Mouse (Mus musculus): ENCODE data around the gene Camk1d. TPM values are rescaled to one million over a fixed set of nuclear protein-coding genes. Genes with fewer than 3 reads are reported as not detected.

Camk1d gene
- polyA plus RNA-seq, 1 experiment from 2014 or later: 2.1 TPM

GRCm38 (mm10) chr2:5624379-5624778 lies 89.9 kb downstream of the Camk1d start:
- Histone ChIP-seq H3K27me3 (ENCODE audit: control insufficient read depth, insufficient read depth, low read length) (no peaks in the 10 kb centered on the region), H3K9me3 (ENCODE audit: control insufficient read depth, low read length) (no peaks in the 10 kb centered on the region), H3K4me3 (ENCODE audit: low read depth, low read length) (no peak overlapping the region), H3K36me3 (ENCODE audit: control insufficient read depth, insufficient read depth, low read length) (no peaks in the 10 kb centered on the region), H3K4me2 (ENCODE audit: low read depth) (no peak overlapping the region), H3K9ac (ENCODE audit: low read length) (no peak overlapping the region), H3K27ac (ENCODE audit: low read depth, low read length) (no peak overlapping the region), H3K4me1 (ENCODE audit: control insufficient read depth, insufficient read depth, low read length) (no peaks in the 10 kb centered on the region)
- no peak for DNase-seq (ENCODE audit: low spot score)
- WGBS: 72% methylated on average over 4 of the region's 4 CpGs
- ATAC-seq (ENCODE audit: insufficient read depth, low FRiP score, low TSS enrichment): no peak

GRCm38 (mm10) chr2:5618361-5618896 lies 95.9 kb downstream of the Camk1d start:
- no peak for ATAC-seq (ENCODE audit: insufficient read depth, low FRiP score, low TSS enrichment)
- no peak overlapping the region for H3K27ac ChIP-seq (ENCODE audit: low read depth, low read length)
- H3K9me3 ChIP-seq (ENCODE audit: control insufficient read depth, low read length): no peaks in the 10 kb centered on the region
- no peak overlapping the region for H3K4me3 ChIP-seq (ENCODE audit: low read depth, low read length)
- H3K4me2 ChIP-seq (ENCODE audit: low read depth): no peak overlapping the region
- DNase-seq (ENCODE audit: low spot score): no peak
- no peak overlapping the region for H3K9ac ChIP-seq (ENCODE audit: low read length)
- H3K4me1 ChIP-seq (ENCODE audit: control insufficient read depth, insufficient read depth, low read length): peaks cover 7% of the 10 kb centered on the region
- H3K36me3 ChIP-seq (ENCODE audit: control insufficient read depth, insufficient read depth, low read length): no peaks in the 10 kb centered on the region
- H3K27me3 ChIP-seq (ENCODE audit: control insufficient read depth, insufficient read depth, low read length): no peaks in the 10 kb centered on the region
- WGBS: 87% methylated on average over 8 of the region's 8 CpGs

GRCm38 (mm10) chr2:5614896-5615295 lies 99.4 kb downstream of the Camk1d start:
- Histone ChIP-seq H3K27me3 (ENCODE audit: control insufficient read depth, insufficient read depth, low read length) (no peaks in the 10 kb centered on the region), H3K4me2 (ENCODE audit: low read depth) (no peak overlapping the region), H3K4me3 (ENCODE audit: low read depth, low read length) (no peak overlapping the region), H3K36me3 (ENCODE audit: control insufficient read depth, insufficient read depth, low read length) (no peaks in the 10 kb centered on the region), H3K4me1 (ENCODE audit: control insufficient read depth, insufficient read depth, low read length) (peaks cover 7% of the 10 kb centered on the region), H3K9ac (ENCODE audit: low read length) (no peak overlapping the region), H3K9me3 (ENCODE audit: control insufficient read depth, low read length) (no peaks in the 10 kb centered on the region), H3K27ac (ENCODE audit: low read depth, low read length) (no peak overlapping the region)
- DNase-seq (ENCODE audit: low spot score) (no peak), ATAC-seq (ENCODE audit: insufficient read depth, low FRiP score, low TSS enrichment) (no peak)
- WGBS: 94% methylated on average over 3 of the region's 3 CpGs

- H3K4me3 ChIP-seq (ENCODE audit: low read depth, low read length): no peak overlapping the region
- DNase-seq (ENCODE audit: low spot score) (peak; percentile 25), ATAC-seq (ENCODE audit: insufficient read depth, low FRiP score, low TSS enrichment) (no peak)
- H3K27me3 ChIP-seq (ENCODE audit: control insufficient read depth, insufficient read depth, low read length): no peaks in the 10 kb centered on the region
- no peaks in the 10 kb centered on the region for H3K36me3 ChIP-seq (ENCODE audit: control insufficient read depth, insufficient read depth, low read length)
- peak overlapping the region; percentile 27; the same call in 1 of the 2 replicates for H3K27ac ChIP-seq (ENCODE audit: low read depth, low read length)
- H3K4me1 ChIP-seq (ENCODE audit: control insufficient read depth, insufficient read depth, low read length): peaks cover 7% of the 10 kb centered on the region
- peak overlapping the region; percentile 10; the same call in 1 of the 2 replicates for H3K9ac ChIP-seq (ENCODE audit: low read length)
- no peaks in the 10 kb centered on the region for H3K9me3 ChIP-seq (ENCODE audit: control insufficient read depth, low read length)
- no peak overlapping the region for H3K4me2 ChIP-seq (ENCODE audit: low read depth)
- WGBS: 25% methylated on average over 2 of the region's 2 CpGs
Measured at GRCm38 (mm10) chr2:5614308-5614705, 100.0 kb downstream of the Camk1d start.

- peak overlapping the region; percentile 27; the same call in 1 of the 2 replicates for H3K27ac ChIP-seq (ENCODE audit: low read depth, low read length)
Measured at GRCm38 (mm10) chr2:5613651-5614307, 100.5 kb downstream of the Camk1d start.

GRCm38 (mm10) chr2:5611601-5612000 lies 102.7 kb downstream of the Camk1d start:
- Histone ChIP-seq H3K4me2 (ENCODE audit: low read depth) (no peak overlapping the region), H3K4me1 (ENCODE audit: control insufficient read depth, insufficient read depth, low read length) (peaks cover 7% of the 10 kb centered on the region), H3K27me3 (ENCODE audit: control insufficient read depth, insufficient read depth, low read length) (no peaks in the 10 kb centered on the region), H3K36me3 (ENCODE audit: control insufficient read depth, insufficient read depth, low read length) (no peaks in the 10 kb centered on the region), H3K4me3 (ENCODE audit: low read depth, low read length) (no peak overlapping the region), H3K9ac (ENCODE audit: low read length) (no peak overlapping the region), H3K9me3 (ENCODE audit: control insufficient read depth, low read length) (no peaks in the 10 kb centered on the region), H3K27ac (ENCODE audit: low read depth, low read length) (no peak overlapping the region)
- 83% methylated on average over 1 of the region's 1 CpGs for WGBS
- no peak for ATAC-seq (ENCODE audit: insufficient read depth, low FRiP score, low TSS enrichment)
- no peak for DNase-seq (ENCODE audit: low spot score)

More at GRCm38 (mm10) chr2:5613651-5614307, 100.5 kb downstream of the Camk1d start:
- no peaks in the 10 kb centered on the region for H3K36me3 ChIP-seq (ENCODE audit: control insufficient read depth, insufficient read depth, low read length)
- H3K9ac ChIP-seq (ENCODE audit: low read length): peak overlapping the region; percentile 10; the same call in 1 of the 2 replicates
- H3K4me1 ChIP-seq (ENCODE audit: control insufficient read depth, insufficient read depth, low read length): peaks cover 7% of the 10 kb centered on the region
- no peak overlapping the region for H3K4me2 ChIP-seq (ENCODE audit: low read depth)
- no peaks in the 10 kb centered on the region for H3K27me3 ChIP-seq (ENCODE audit: control insufficient read depth, insufficient read depth, low read length)
- 43% methylated on average over 12 of the region's 12 CpGs for WGBS
- DNase-seq (ENCODE audit: low spot score) (peak; percentile 34), ATAC-seq (ENCODE audit: insufficient read depth, low FRiP score, low TSS enrichment) (no peak; the same call in 1 of the 2 replicates)
- no peak overlapping the region for H3K4me3 ChIP-seq (ENCODE audit: low read depth, low read length)
- no peaks in the 10 kb centered on the region for H3K9me3 ChIP-seq (ENCODE audit: control insufficient read depth, low read length)

- no peak for ATAC-seq (ENCODE audit: insufficient read depth, low FRiP score, low TSS enrichment)
- no peak for DNase-seq (ENCODE audit: low spot score)
- no peaks in the 10 kb centered on the region for H3K9me3 ChIP-seq (ENCODE audit: control insufficient read depth, low read length)
Measured at GRCm38 (mm10) chr2:5610521-5610920, 103.8 kb downstream of the Camk1d start.

GRCm38 (mm10) chr2:5607920-5608841 lies 106.1 kb downstream of the Camk1d start:
- Histone ChIP-seq H3K36me3 (ENCODE audit: control insufficient read depth, insufficient read depth, low read length) (no peaks in the 10 kb centered on the region), H3K4me3 (ENCODE audit: low read depth, low read length) (no peak overlapping the region), H3K4me2 (ENCODE audit: low read depth) (no peak overlapping the region), H3K27ac (ENCODE audit: low read depth, low read length) (no peak overlapping the region), H3K4me1 (ENCODE audit: control insufficient read depth, insufficient read depth, low read length) (no peaks in the 10 kb centered on the region), H3K9me3 (ENCODE audit: control insufficient read depth, low read length) (no peaks in the 10 kb centered on the region), H3K27me3 (ENCODE audit: control insufficient read depth, insufficient read depth, low read length) (no peaks in the 10 kb centered on the region), H3K9ac (ENCODE audit: low read length) (no peak overlapping the region)
- ATAC-seq (ENCODE audit: insufficient read depth, low FRiP score, low TSS enrichment) (no peak), DNase-seq (ENCODE audit: low spot score) (no peak)
- WGBS: 84% methylated on average over 11 of the region's 11 CpGs

More at GRCm38 (mm10) chr2:5610521-5610920, 103.8 kb downstream of the Camk1d start:
- WGBS: 86% methylated on average over 4 of the region's 4 CpGs
- no peak overlapping the region for H3K4me3 ChIP-seq (ENCODE audit: low read depth, low read length)
- H3K36me3 ChIP-seq (ENCODE audit: control insufficient read depth, insufficient read depth, low read length): no peaks in the 10 kb centered on the region
- no peaks in the 10 kb centered on the region for H3K27me3 ChIP-seq (ENCODE audit: control insufficient read depth, insufficient read depth, low read length)
- H3K9ac ChIP-seq (ENCODE audit: low read length): no peak overlapping the region
- H3K27ac ChIP-seq (ENCODE audit: low read depth, low read length): no peak overlapping the region
- H3K4me1 ChIP-seq (ENCODE audit: control insufficient read depth, insufficient read depth, low read length): peaks cover 7% of the 10 kb centered on the region
- no peak overlapping the region for H3K4me2 ChIP-seq (ENCODE audit: low read depth)
